Mouse (Mus musculus) ES-E14 (cell line): ENCODE measurements at regions not wholly inside any gene's neighbourhood (a gene's known extent, or its start where the extent isn't known, plus 50 kb on each side); places are given as distances from the start of the nearest gene placed in this dataset.

Source experiments
- CHD2 ChIP-seq: IDR thresholded peaks from 2 replicates; pipeline ENCODE4 v1.6.1; 2014; ENCODE audit warnings: mild to moderate bottlenecking, low read depth, low read length, inconsistent platforms
- HCFC1 ChIP-seq: IDR thresholded peaks from 2 replicates; pipeline ENCODE4 v1.6.1; 2012; ENCODE audit warnings: low read length, inconsistent platforms, borderline replicate concordance; ENCODE audit not compliant: insufficient read depth
- ZNF384 ChIP-seq: IDR thresholded peaks from 2 replicates; pipeline ENCODE4 v1.6.1; 2012; ENCODE audit warnings: low read depth, low read length, inconsistent platforms

GRCm38 (mm10) chrX:158577856-158578255 is 534.8 kb upstream of the Cnksr2 start:
- TF ChIP-seq ZNF384 (no peak), HCFC1 (no peak), CHD2 (no peak)
